Mouse (Mus musculus) thymus, postnatal 0 days (tissue): ENCODE measurements around the gene Metap2. TPM values are rescaled to one million over a fixed set of nuclear protein-coding genes. Genes with fewer than 3 reads are reported as not detected.

ENCODE experiments used
- DNase-seq: peaks from one replicate; pipeline ENCODE4 v3.0.0-alpha.2; 2015; ENCODE audit warnings: low spot score
- polyA plus RNA-seq: library from polyadenylated mRNA; unstranded; fragments of >200 nt; fragmentation: Nextera tagmentation; extraction: Ambion mirVana; gene quantifications from 2 replicates; pipeline ENCODE4 v1.2.1, GENCODE M21; 2015

The Metap2 gene
- polyA plus RNA-seq, 1 experiment from 2014 or later, result 261 TPM

DNA sequence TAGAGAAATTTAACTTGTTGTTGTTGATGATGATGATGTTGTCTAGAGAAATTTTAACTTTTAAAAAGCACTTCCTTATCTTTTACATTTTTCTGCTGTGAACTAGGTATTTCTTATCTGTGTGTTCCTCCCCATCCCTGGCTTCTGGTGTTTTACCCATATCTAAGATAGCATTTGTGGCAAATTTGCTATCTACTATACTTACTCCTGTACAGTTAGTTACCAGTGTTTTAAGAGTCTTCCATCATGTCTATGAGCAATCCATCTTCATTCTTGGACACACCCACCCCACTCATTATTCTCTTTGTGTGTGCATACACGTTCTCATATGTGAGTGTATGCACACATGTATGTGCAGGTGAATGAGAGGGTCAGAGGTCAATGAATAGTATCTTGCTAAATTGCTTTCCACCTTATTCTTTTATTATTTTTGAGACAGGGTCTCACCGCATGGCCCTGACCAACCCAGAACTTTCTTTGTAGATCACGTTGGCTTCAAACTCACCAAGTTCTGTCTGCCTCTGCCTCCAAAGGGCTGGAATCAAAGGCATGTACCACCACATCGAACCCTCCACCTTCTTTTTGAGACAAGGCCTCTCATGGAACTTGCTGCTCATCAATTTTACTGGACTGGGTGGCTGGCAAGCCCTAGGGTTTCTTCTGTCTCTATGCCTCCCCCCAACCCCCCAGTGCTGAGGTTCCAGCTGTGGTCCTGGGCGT is 15.4 kb upstream of the Metap2 start:
- DNase-seq, result no peak

DNA sequence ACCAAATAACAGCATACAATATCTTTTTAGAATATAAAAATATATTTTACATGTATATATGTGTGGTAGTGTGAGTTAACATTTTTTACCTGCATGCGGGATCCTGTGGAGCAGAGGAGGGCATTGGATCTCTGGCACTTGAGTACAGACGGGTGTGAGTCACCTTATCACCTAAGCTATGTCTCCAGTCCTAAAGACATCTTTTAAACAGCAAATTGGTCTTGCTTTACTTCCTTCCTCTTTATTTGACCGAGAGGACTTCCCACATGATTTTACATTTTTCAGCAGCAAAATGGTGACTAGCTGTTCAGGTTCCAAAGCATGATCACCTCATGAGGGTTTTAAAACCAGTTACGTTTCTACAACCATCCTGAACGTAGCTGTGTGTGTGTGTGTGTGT is 14.4 kb upstream of the Metap2 start:
- DNase-seq, result no peak

DNA sequence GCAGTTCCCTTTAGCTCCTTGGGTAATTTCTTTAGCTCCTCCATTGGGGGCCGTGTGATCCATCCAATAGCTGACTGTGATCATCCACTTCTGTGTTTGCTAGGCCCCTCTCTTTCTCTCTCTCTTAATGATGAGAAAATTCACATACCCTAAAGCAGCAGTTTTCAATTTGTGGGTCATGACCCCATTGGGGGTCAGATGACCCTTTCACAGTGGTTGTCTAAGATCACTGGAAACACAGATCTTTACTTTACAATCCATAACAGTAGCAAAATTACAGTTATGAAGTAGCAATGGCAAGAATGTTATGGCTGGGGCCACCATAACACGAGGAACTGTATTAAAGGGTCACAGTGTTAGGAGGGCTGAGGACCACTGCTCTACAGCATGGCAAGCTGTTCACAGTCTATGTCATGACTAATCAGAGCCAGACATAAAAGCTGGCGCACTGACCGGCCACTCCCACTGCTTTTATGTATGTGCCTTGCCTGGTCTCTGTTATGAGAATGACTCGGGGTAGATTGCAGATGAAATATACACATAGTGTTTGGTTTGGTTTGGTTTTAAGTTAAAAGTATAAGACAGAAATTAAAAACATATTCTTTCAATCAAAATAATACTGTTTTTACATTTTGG is 13.0 kb upstream of the Metap2 start:
- DNase-seq, result no peak

DNA sequence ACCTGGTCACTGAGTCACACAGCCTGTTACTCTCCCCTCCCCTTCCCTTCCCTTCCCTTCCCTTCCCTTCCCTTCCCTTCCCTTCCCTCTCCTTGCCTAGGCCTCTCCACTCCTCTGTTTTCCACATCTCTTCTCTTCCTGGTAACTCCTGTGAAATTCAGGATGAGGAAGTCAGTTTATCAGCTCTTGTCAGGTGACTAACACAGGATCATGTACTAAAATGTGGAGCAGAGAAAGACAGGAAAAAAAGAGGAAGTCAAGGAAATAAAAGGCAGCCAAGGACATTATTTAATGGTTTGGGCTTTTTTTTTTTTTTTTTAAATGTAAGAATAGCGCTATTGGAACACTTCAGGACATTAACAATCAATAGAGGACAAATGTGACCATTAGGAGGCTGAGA is 12.1 kb upstream of the Metap2 start:
- no peak for DNase-seq

DNA sequence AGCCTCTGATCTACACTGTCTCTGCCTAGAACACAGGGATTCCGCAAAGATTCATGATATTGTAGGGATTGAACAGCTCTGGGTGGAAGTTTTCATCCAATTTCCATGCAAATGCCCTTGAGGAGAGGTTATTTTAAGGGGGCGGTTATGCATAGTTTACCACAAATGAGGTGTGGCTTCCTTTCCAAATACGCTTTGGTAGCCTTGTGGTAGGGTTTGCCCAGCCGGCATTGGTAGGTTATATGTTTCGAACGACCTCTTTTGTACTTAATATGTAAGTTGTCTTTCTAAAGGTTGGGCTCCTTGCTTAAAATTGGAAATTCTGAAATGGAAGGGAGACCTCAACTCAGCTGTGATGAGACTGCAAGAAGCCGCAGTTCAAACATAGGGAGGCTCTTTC is 11.6 kb upstream of the Metap2 start:
- DNase-seq, result peak; percentile 24

DNA sequence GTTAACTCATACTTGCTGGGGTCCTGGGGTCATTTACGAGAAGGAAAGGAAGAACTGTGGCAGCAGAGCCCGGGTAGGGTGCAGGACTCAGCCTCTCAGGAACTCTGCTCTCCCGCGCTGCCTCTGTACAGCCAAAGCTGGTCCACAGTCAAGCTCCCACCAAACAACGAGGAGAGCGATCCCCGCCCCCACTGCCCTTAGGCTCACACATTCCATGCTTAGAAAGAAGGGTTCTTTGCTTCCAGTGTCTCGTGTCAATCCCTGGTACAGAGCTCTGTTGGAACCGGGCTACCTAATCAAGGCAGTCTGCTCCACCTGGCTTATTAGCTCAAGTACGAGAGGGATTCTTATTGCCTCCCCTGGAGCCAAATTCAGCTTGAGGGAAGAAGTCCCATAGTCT is 10.5 kb upstream of the Metap2 start:
- DNase-seq, result no peak

DNA sequence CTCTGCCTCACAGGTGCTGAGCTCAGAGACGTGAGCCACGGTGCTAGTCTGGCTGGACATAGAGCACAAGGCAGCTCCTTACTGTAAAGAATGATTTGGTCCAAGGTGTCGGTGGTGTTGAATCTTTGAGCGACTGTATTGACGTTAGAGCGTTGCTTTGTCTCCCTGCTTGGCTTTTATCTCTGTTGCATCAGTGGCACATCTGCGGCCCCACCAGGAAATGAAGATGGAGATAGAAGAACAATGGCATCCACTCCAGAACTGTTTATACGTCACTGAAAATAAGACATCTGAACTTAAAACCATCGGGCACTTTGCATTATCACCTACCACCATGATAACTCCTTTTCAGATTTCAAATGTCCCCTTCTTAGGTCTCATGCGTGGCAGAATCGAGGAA is 3.0 kb upstream of the Metap2 start:
- DNase-seq, result no peak

DNA sequence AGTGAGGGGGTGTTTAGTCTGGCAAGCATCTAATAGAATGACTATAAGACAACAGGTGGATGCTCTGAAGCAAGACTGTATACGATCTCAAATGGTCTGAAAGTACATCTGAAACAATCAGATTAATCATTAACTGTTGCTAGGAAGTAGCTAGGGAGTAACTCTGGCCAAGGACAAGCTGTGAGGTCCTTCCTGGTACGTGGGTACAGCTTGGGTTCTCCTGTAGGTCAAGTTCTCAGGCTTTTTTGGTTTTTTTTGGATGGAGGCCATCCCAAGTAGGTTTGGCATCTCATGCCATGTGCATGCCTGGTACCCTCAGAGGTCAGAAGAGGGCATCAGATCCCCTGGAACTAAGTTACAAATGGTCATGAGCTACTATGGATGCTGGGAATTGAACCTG is 2.4 kb upstream of the Metap2 start:
- DNase-seq, result no peak

DNA sequence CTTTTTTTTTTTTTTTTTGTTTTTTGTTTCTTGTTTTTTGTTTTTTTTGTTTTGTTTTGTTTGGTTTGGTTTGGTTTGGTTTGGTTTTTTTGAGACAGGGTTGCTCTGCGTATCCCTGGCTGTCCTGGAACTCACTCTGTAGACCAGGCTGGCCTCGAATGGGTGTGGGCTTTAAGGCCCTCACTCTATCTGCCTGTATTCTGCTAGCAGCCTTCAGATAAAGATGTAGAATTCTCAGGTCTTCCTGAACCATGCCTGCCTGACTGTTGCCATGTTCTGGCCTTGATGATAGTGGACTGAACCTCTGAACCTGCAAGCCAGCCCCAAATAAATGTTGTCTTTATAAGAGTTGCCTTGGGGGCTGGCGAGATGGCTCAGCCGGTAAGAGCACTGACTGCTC is 4.3 kb downstream of the Metap2 start:
- no peak for DNase-seq

DNA sequence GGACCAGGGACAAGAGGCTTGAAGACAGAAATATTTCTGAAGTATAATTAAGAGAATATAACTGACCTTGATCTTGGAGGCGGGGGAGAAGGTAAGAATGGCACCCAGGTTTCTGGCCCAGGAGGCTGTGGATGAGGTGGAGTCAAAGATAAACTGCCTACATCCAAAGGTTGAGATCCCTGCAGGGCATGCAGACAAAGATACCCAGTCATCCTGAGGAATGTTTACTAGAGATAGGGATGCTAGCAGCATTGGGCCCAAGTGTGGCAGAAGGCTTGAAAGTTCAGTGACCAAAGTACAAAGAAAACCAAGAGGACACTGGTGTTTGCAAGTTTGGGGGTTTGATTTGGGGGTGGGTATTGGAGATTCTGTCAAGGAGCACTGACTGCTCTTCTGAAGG is 5.9 kb downstream of the Metap2 start:
- no peak for DNase-seq

DNA sequence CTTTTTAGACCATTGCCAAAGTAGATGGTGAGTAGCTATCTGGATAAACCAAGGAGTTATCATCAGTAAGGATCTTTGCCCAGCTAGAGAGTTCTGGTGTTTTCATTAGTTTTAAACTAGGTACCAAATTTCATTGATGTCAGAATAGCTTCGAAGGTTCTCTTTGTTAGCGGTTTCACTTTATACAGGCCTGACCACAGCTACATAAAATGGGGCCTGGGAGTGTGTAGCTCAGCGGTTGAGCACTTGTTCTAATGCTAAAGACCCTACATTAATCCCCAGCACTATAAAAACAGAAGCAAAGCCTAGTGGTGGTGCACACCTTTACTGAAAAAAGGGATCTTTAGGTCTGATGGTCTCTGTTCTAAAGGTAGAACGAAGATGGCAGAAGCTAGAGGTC is 6.3 kb downstream of the Metap2 start:
- DNase-seq, result no peak

DNA sequence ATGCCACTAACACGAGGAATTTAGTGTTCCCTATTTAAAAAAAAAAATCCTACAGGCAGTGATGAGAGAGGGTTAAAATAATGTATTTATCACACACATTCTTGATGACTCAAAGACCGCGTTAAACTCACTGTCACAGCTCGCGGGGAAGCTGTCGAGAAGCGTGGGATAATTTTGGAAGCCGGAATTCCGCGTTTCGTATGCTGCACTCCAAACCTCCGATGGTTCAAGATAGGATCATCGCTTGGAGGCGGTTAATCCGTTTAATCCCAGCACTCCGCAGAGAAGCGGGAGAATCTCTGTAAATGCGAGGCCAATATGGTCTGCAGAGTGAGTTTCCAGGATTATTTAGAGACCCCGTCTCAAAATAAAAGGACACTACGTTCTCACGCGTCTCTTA is 6.9 kb downstream of the Metap2 start:
- no peak for DNase-seq

DNA sequence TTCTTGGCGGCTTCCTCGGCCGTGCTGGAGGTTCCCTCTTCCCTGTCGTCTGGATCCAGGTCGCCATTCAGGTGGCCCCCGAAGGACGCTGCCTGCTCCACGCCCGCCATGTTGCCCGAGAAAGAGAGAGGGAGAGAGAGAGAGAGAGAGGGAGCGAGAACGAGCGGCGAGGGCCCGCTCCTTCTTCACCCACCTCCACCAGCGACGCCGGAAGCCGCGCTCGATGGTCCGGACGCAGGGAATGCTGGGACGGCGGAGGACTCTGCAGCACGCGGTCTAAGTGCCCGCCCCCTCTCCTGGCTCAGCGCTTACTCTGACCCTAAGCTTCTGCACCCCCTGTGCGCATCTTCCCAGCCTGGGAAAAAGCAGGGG is 7.3 kb downstream of the Metap2 start:
- peak; percentile 85 for DNase-seq

DNA sequence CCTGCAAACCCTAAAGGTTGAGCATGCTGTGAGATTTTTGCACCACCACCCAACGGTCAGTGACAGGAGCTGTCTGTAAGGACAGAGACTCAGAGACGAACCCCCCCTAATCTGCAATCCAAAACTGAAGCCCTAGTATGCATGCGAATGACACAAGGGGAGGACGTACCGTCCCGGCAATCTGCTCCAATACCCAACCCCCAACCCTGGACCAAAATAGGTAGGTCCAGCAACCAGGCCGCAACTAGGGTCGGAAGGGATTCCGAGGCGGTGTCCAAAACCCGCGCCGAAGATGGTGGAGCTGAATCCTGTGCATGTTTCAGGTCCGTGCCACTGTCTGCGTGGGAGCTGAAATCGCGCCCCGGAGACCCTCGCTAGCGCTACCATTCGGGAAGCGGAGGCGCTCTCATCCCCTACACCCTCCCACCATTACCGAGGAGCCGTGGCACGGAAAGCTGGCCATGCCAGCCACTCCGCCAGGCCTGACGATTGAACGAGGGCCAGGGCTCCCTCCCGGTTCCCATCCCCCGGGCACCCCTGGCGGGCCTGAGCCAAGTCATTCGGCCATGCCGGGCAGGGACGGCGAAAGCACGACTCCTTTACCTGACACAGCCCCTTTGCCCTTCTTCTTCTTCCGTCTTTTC is 7.8 kb downstream of the Metap2 start:
- DNase-seq, result peak; percentile 7

DNA sequence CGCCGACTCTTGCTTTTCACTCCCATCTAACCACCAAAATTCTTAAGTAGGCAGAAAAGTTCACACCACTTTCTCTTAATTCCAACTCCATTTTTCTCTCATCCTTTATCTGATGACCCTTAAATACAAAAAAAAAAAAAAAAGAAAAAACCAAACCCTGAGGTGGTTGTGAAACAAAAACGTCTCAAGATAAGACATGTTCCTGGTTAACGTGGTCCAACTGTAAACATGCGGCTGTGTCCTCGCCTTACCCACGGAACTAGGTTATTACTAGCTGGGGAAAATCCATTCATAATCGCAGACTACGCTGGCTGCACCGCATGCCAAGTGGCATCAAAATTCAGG is 8.3 kb downstream of the Metap2 start:
- DNase-seq, result no peak

DNA sequence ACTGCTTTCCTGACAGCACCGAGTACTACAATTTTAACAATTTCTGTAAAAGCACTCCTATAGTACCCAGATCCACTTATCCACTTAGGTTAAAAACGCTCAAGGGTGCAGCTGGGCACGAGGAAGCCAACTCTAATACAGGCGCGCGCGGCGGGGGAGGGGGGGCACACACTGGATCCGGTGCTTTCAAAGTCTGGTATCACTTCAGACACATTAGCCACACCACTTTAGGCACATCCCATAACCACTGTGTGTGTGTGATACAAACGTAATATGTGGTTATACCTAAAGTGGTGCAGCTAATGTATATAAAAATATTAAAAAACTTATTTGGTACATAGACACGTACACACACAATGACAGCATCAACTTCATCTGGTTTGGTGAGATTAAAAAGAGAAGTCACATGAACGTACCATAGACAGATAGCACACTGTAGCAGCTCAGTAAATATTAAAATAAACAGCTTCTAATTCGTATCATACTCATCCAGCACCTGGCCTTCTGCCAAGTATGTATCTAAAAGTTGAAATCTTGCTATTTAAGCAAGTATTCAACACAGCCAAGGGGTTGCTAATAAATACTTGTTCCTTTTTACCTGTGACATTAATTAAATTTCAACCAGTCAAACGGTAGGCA is 10.9 kb downstream of the Metap2 start:
- DNase-seq, result no peak

DNA sequence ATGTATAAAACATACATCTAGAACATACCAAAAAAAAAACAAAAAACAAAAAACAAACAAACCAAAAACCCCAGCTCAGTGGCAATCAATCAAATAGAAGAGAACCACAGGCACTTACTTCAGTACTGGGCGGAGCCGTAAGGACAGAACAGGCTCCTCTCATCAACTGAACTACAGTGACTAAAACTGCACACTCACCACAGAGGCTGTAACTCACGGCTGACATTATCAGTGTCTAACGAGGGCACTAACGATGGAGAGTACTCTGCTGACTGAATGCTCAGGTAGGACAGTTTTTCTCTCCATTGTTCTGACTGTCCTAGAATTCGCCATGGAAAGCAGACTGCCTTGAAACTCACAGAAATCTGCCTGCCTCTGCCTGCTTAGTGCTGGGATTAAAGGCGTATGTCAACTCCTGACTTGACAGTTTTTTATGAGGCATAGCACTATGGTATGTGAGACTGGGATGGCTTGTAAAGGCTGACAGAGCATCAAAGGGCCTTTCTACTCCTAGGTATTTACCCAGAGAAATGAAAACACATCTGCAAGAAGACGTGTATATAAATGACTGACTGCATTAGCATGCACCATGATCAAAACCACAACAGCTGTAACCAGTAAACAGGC is 14.0 kb downstream of the Metap2 start:
- DNase-seq, result no peak

DNA sequence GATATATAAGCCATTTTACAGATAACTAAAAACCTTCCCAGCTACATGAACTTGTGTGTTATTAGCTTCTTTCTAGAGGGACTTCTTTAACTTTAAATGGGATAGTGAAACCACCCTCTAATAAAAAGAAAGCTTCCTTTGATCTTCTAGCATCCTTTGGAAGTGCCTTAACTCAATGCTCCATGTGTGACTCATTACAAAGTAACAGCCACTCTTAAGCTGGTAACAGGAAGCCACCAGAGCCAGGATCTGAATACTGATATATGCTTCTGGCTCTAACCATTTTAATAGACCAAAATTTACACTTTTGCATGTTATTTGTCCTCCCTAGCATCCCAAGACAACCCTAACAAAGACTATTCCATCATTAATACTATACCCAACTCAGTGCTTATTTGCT is 15.0 kb downstream of the Metap2 start:
- no peak for DNase-seq

DNA sequence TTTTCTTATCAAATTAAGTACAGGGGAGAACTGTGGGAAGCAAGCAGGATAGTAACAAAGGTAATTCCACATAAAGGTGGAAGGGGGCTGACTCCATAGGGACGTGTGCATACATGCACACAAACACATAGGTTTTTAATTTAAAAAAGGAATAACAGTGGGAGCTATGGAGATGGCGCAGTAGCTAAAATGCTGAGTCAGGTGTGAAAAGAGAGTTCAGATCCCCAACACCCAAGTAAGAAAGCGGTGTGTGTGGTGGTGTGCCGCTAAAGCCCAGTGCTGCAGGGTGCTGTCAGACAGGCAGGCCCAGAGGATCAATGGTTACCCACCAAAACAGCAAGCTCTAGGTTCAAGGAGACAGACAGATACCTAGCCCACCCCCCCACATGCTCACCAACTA is 18.2 kb downstream of the Metap2 start:
- no peak for DNase-seq

DNA sequence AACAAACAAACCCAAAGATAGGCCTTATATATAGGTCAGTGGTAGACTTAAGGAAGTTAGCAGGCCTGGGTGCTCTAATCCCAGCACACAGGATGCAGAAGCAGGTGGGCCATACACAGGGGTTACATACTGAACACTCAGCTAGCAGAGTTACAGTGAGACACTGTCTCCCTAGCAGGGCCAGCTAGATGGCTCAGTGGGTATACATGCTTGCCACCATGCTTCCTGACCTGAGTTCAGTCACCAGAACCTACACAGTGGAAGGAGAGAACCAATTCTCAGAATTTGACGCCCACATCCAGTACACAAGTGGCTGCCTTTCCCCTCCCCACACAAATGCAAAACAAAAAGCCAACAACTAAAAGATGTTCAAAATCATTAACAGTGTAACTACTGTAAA is 20.1 kb downstream of the Metap2 start:
- DNase-seq, result peak; percentile 30

DNA sequence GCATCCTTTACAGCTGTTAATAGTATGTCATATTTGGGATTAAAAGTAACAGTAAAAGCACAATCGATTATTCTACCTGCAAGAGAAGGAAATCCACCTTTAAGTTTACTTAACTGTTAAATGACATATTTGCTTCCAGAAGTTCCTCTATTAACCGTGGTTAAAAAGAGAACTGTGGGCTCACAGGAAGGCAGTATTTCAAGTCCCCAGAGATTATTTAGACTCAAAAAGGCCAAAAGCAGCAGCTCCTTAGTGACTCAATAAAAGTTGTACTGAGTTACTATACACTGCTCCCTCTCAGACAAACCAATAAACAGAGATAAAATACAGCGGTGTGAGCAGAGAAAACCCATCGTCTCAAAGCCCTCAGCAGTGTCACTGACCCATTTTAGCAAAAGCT is 28.0 kb downstream of the Metap2 start:
- DNase-seq, result no peak

DNA sequence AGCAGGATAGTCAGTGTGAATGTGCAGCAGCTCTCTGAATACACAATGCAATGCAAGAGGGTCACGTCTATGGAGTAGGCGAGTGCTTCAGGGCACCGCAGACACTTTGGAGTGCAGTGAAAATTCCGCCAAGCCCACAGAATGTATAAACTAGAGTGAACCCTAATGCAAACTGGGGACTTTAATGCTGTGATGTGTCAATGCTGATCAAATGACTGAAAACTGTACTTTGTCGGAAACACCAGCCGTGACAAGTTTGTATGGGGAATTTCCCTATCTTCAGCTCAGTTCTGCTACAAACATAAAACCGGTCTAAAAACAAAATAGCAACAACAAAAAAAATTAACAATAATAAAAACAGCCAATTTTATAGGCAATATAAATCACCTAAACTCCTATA is 28.5 kb downstream of the Metap2 start:
- DNase-seq, result no peak
